Mouse (Mus musculus): ENCODE measurements around the gene Gm44511. TPM values are rescaled to one million over a fixed set of nuclear protein-coding genes. Genes with fewer than 3 reads are reported as not detected.

The Gm44511 gene
- polyA plus RNA-seq, 1 experiment from 2014 or later, result not detected

DNA sequence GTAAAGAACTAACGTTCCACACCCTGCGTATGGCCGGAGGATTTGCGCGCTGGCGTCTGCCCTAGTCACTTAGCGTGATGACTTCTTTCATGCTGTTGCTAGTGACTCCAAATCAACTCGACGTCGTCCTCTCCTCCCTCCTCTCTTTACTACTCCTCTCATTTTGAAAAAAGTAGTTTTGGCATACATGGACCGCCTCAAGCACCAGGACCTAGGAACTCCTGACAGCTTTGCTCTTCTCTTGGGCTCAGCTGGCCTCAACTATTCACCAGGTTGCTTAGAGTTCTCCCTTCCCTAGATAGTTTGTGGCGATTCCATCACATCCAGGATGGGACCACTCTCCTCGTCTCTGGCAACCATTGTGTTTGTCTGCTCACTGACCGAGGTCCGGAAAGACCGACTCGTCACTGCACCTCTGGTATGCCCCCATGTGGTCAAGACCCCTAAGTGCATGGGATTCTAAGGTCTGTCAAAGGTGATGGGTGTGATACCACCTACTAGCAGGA, 13.2 kb upstream of the Gm44511 start:
- under 1% methylated on average over 17 of the region's 17 CpGs for WGBS
- Histone ChIP-seq H3K36me3 (no peaks in the 10 kb centered on the region), H3K4me3 (peak overlapping the region; percentile 69), H3K9ac (peak overlapping the region; percentile 45), H3K9me3 (no peaks in the 10 kb centered on the region), H3K27ac (peak overlapping the region; percentile 98), H3K4me1 (peaks cover 20% of the 10 kb centered on the region), H3K4me2 (peak overlapping the region; percentile 71), H3K27me3 (no peaks in the 10 kb centered on the region)
- ATAC-seq (ENCODE audit: borderline replicate concordance, extremely low read depth, low FRiP score, low TSS enrichment), result peak; percentile 2; the same call in 1 of the 2 replicates

DNA sequence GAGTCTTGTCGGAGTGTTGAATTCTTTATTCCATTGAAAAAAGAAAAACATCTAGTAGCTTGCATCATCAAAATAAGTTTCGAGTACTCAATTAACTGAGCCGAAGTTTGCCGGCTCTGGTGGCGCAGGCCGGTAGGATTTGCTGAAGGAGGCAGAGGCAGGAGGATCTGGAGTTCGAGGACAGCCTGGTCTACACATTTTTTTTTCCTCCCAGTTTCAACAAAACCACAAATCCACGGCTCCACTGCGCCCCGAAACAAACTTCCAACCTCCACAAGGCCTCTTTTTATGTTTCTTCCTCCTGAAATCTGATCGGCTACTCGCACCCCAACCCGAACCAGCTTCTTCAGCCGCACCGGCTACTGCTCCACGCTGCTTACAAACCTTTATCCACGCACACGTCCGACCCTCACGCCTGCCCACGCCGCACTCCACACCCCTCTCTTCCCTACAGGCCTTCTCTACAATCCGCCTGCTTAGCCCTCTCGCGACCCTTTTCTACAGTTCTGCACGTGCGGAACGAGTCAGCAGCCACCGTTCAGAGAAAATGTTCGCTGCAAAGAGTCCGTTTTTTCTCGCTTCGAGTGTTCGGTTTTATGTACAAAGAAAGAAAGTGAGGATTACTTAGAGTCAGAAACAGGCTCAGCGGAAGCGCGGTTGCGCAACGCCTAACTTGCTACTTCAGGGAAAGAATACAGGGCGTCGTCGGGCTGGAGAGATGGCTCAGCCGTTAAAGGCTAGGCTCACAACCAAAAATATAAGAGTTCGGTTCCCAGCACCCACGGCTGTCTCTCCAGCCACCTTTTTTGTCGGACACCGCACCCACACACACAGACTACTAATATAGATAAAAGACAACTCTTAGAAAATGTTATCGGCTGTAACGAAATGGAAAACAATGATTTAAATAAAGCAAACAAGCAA, 12.5 kb upstream of the Gm44511 start:
- Histone ChIP-seq H3K27me3 (no peaks in the 10 kb centered on the region), H3K9ac (peak overlapping the region; percentile 76), H3K27ac (peak overlapping the region; percentile 98), H3K4me1 (peaks cover 16% of the 10 kb centered on the region), H3K4me3 (peak overlapping the region; percentile 69), H3K36me3 (no peaks in the 10 kb centered on the region), H3K4me2 (peak overlapping the region; percentile 71), H3K9me3 (no peaks in the 10 kb centered on the region)
- ATAC-seq (ENCODE audit: borderline replicate concordance, extremely low read depth, low FRiP score, low TSS enrichment), result peak; percentile 70
- under 1% methylated on average over 49 of the region's 49 CpGs for WGBS

DNA sequence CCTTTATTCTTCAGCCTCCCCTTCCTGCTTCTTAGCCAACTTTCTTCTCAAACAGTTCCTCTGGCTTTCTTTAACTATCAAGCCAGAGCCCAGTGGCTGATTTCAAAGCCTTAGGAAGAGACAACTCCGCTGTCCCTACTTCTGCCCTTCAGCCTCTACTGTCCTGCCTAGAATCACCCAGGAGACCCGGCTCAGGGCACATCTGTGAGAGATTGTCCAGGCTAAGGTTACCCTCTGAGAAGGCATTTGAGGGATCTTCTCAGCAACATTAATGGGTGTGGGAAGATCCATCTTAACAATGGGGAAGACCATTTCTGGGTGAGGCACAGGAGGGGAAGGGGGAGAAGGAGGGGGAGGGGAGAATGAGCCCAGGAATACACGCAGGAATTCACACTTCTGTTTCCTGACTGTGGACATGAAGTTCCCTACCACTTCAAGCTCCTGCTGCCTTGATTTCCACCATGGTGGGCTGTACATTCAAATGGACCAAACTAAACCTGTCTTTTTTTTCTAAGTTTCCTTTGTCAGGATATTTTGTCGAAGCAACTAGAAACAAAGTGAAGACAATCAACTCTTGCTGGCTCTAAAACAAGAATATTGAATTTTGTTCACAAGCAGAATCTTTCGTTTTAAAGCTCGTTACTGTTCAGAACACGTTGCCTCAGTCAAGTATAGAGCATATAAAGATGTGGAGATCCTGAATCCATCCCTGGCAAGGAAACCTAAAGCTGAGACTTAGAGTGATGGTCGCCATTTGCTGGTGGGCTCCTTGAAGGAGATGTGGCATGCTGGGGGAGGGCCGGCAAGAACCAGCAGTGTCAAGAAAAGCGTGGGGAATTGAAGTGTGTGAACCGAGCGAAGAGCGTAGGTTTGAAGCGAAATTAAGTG, 11.6 kb upstream of the Gm44511 start:
- no peaks in the 10 kb centered on the region for H3K9me3 ChIP-seq
- peak overlapping the region; percentile 98 for H3K27ac ChIP-seq
- peaks cover 16% of the 10 kb centered on the region for H3K4me1 ChIP-seq
- peak; percentile 9; the same call in 1 of the 2 replicates for ATAC-seq (ENCODE audit: borderline replicate concordance, extremely low read depth, low FRiP score, low TSS enrichment)
- no peaks in the 10 kb centered on the region for H3K27me3 ChIP-seq
- peak overlapping the region; percentile 52 for H3K9ac ChIP-seq
- H3K4me3 ChIP-seq, result peak overlapping the region; percentile 69
- no peaks in the 10 kb centered on the region for H3K36me3 ChIP-seq
- H3K4me2 ChIP-seq, result peak overlapping the region; percentile 71
- WGBS, result 2% methylated on average over 14 of the region's 14 CpGs

DNA sequence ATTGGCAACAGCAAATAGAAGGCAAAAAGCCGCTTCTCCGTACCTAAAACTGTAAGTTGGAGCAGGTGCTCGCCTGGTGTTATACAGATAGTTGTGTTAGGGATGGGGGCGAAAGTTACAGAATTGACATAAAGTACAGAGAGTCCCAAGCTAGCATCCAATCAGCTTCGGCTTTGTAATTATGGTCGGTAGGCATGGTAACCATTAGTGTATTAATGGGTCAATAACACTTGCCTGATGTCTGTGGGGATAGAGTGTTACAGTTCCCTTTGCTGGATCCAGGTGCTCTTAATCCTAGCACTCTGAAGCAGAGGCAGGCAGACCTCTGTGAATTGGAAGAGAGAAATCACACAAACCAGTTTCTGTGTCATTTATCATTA, 10.8 kb upstream of the Gm44511 start:
- WGBS, result 85% methylated on average over 6 of the region's 6 CpGs
- Histone ChIP-seq H3K9me3 (no peaks in the 10 kb centered on the region), H3K27ac (no peak overlapping the region), H3K36me3 (no peaks in the 10 kb centered on the region), H3K27me3 (no peaks in the 10 kb centered on the region), H3K4me1 (peaks cover 11% of the 10 kb centered on the region), H3K4me3 (peak overlapping the region; percentile 69; the same call in 1 of the 2 replicates), H3K9ac (no peak overlapping the region), H3K4me2 (peak overlapping the region; percentile 71)
- ATAC-seq (ENCODE audit: borderline replicate concordance, extremely low read depth, low FRiP score, low TSS enrichment), result no peak

DNA sequence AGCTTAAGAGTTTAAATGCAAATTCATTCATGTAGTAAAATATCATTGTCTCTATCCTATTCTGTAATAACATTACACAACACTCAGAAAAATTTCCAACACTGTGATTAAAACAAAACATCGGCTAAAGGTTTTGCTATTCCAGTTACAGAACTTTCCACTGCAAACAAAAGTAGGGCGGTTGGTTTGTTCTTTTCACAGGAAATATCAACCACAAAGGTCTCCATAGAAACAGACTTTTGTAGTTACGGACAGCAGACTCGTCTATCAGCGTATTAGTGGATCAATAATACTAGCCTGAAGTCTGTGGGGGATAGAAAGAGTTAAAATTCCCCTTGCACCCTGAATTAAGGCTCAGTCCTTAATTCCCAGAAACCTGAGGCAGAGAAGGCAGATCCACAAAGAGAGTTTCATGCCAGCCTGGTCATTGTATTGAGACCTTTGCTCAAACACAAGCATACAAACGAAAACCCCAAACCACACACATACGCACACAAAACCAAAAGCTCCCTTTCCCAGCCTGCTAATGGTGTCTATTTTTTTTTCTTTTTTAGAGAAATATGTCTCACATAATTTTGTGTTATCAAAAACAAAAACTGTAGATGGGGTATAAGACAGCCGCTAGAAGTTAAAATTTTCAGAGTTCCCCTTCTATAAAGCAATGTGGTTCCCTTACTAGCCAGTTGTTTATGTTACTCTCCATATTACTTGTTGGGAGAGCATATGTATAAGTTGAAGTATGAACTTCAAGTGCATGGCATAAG, 10.3 kb upstream of the Gm44511 start:
- WGBS, result 76% methylated on average over 8 of the region's 8 CpGs
- ATAC-seq (ENCODE audit: borderline replicate concordance, extremely low read depth, low FRiP score, low TSS enrichment), result no peak
- Histone ChIP-seq H3K9me3 (no peaks in the 10 kb centered on the region), H3K4me1 (peaks cover 6% of the 10 kb centered on the region), H3K36me3 (no peaks in the 10 kb centered on the region), H3K4me3 (no peak overlapping the region), H3K27me3 (no peaks in the 10 kb centered on the region), H3K27ac (no peak overlapping the region), H3K9ac (no peak overlapping the region), H3K4me2 (no peak overlapping the region)

DNA sequence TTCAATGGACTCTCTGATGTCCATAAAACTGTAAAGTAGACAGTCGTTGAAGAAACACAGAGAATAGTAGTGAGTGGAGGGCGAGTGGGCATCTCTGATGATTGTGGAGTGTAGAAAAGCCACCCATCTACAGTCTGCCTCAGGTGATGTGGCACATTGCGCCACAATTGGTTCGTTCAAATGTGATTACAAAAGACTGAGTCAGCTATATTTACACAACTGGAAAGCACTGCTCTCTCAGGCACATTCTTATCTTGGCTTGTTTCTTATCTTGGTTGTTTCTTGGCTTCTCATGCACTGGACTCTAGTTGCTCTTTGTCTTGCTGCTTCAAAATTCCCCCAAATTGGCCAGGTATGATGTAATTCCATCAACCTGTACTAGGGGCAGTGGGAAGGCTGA, 9.5 kb upstream of the Gm44511 start:
- no peak overlapping the region for H3K27ac ChIP-seq
- no peak for ATAC-seq (ENCODE audit: borderline replicate concordance, extremely low read depth, low FRiP score, low TSS enrichment)
- 59% methylated on average over 4 of the region's 4 CpGs for WGBS
- no peaks in the 10 kb centered on the region for H3K27me3 ChIP-seq
- H3K9me3 ChIP-seq, result no peaks in the 10 kb centered on the region
- H3K4me2 ChIP-seq, result no peak overlapping the region
- no peak overlapping the region for H3K4me3 ChIP-seq
- no peak overlapping the region for H3K9ac ChIP-seq
- no peaks in the 10 kb centered on the region for H3K36me3 ChIP-seq
- peaks cover 6% of the 10 kb centered on the region for H3K4me1 ChIP-seq

DNA sequence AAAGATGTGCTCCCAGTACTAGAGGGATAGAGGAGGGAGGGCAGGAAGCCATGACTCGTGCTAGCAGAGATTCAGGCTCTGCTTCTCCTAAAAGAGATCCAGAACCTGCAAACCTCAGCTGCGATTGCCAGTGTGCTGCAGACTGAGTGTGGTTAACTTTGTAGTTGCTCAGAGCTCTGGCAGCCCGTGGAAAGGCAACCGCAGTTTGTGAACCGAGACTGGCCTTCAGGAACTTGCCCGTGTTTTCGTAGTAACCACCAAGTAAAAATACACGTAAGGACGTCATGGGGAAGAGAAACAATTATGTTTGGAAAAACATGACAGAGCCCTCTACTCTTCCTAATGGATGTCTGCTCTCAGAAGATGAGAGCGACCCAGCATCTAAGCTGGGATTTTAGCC, 6.9 kb upstream of the Gm44511 start:
- 75% methylated on average over 10 of the region's 10 CpGs for WGBS

DNA sequence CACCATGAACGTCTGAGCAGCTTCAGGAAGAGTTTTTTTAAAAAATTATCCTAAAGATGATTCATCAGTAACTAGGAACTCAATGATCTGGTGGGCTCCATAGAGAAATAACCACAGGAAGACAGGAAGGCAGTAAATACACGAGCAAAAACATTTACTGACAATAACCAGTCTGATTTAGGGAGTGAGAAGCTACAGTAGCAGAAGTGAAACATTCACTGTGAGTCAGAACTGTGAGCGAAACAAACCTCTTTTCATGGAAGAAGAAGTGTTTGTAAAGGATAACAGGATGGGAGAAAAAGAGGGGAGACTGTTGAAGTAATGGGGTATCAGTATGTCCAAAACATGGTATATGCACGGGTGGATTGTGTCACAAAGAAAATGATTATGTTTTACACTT, 3.7 kb upstream of the Gm44511 start:
- 48% methylated on average over 4 of the region's 4 CpGs for WGBS
- Histone ChIP-seq H3K27ac (no peak overlapping the region), H3K9me3 (no peaks in the 10 kb centered on the region), H3K4me3 (no peak overlapping the region), H3K27me3 (no peaks in the 10 kb centered on the region), H3K36me3 (no peaks in the 10 kb centered on the region), H3K4me1 (0 out of 2 replicates have a peak, but pooled peaks cover 5% of the 10 kb centered on the region), H3K4me2 (no peak overlapping the region), H3K9ac (no peak overlapping the region)
- ATAC-seq (ENCODE audit: borderline replicate concordance, extremely low read depth, low FRiP score, low TSS enrichment), result no peak

More for the DNA sequence above, 6.9 kb upstream of the Gm44511 start:
- Histone ChIP-seq H3K4me3 (no peak overlapping the region), H3K27me3 (no peaks in the 10 kb centered on the region), H3K9ac (no peak overlapping the region), H3K27ac (no peak overlapping the region), H3K9me3 (no peaks in the 10 kb centered on the region), H3K4me1 (peaks cover 10% of the 10 kb centered on the region; the same call in 1 of the 2 replicates), H3K36me3 (no peaks in the 10 kb centered on the region), H3K4me2 (no peak overlapping the region)
- ATAC-seq (ENCODE audit: borderline replicate concordance, extremely low read depth, low FRiP score, low TSS enrichment), result no peak

DNA sequence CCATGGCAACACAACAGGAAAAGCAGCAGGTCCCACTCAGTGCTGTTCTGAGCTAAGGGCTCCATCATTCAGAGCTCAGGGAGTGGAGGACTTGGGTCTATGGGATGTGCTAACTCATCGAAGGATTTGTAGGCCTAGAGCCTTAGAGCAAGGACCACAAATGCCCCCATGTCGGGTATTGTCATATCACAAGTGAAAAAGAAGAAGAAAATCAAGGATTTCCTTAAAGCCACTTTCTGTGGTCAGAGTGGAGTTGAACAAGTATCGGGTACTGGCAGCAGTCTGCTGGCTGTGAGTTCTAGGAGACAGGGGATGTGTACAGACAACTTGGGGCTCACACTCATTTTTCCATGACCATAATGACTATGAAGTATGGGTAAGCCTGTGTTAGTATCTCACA, 666 bp upstream of the Gm44511 start:
- no peak for ATAC-seq (ENCODE audit: borderline replicate concordance, extremely low read depth, low FRiP score, low TSS enrichment)
- 0 out of 2 replicates have a peak, but pooled peaks cover 5% of the 10 kb centered on the region for H3K4me1 ChIP-seq
- no peaks in the 10 kb centered on the region for H3K9me3 ChIP-seq
- no peak overlapping the region for H3K27ac ChIP-seq
- H3K4me2 ChIP-seq, result no peak overlapping the region
- no peak overlapping the region for H3K9ac ChIP-seq
- WGBS, result 73% methylated on average over 3 of the region's 3 CpGs
- H3K4me3 ChIP-seq, result no peak overlapping the region
- no peaks in the 10 kb centered on the region for H3K36me3 ChIP-seq
- no peaks in the 10 kb centered on the region for H3K27me3 ChIP-seq

DNA sequence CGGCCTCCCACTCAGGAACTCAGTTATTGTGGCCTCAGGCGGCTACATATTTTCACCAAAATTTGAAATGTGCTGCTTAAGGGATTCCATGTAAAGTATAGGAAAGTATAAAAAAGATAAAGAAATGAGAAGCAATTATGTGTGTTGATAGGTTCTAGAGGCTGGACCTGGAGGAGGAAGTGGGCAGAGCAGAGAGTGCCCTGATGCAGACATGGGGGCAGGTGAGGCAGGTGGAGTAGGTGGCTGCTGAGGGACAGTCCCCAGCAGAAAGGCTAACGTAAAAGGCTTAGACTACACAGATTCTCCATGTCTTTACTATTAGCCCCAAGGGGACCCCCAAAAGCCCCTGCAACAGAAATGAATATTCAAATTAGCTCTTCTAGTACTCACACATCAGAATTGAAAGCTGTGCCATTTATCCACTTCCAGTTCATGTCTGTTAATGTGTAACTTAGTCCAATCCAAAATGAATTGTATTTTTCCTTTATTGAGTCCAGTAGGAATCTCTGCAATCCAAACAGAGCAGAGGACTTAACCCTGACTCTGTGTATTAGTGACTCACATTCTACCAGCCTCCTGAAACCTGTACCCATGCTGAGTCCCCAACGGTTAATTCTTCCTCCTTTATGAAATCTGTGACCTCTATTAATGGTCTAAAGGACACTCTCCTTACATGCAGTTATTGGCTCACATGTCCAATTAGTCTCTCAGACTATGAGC, 7.9 kb downstream of the Gm44511 start:
- Histone ChIP-seq H3K36me3 (no peaks in the 10 kb centered on the region), H3K4me2 (no peak overlapping the region), H3K27me3 (no peaks in the 10 kb centered on the region), H3K9ac (no peak overlapping the region), H3K27ac (no peak overlapping the region), H3K4me1 (peaks cover 3% of the 10 kb centered on the region; the same call in 1 of the 2 replicates), H3K9me3 (no peaks in the 10 kb centered on the region), H3K4me3 (no peak overlapping the region)
- 77% methylated on average over 4 of the region's 4 CpGs for WGBS
- ATAC-seq (ENCODE audit: borderline replicate concordance, extremely low read depth, low FRiP score, low TSS enrichment), result no peak

DNA sequence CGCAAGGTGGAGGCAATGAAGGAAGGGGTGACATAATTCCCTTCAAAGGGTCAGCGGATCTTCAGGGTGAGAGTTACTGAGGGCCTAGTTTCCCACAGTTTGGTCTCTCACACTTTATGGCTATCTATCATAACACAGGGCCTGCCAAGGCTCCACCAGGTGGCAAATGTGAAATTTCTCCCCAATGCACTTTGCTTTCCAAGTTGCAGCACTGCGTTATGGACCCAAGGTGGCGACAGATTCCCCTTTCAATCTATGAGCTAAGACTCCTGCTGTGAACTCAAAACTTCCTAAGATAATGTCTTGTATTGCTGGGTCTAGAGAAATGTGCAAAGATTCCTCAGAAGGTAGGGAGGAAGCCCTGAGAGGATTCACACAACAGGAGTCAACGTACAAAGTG, 17.6 kb downstream of the Gm44511 start:
- H3K36me3 ChIP-seq, result no peaks in the 10 kb centered on the region

More for the DNA sequence above, 17.6 kb downstream of the Gm44511 start:
- Histone ChIP-seq H3K9ac (no peak overlapping the region), H3K4me2 (no peak overlapping the region), H3K4me3 (no peak overlapping the region), H3K27me3 (no peaks in the 10 kb centered on the region), H3K27ac (no peak overlapping the region), H3K4me1 (no peaks in the 10 kb centered on the region), H3K9me3 (no peaks in the 10 kb centered on the region)
- ATAC-seq (ENCODE audit: borderline replicate concordance, extremely low read depth, low FRiP score, low TSS enrichment), result no peak
- 86% methylated on average over 5 of the region's 5 CpGs for WGBS
